Mouse (Mus musculus) mouse embryonic stem cell (cell line): ENCODE results near the gene Tnc.

ENCODE experiments used
- in situ Hi-C, 2 experiments: fragments of 300-500 bp; cut with MboI; formaldehyde crosslinking; loops; 1 replicate in 1 of 2; 3 replicates in 1 of 2; pipeline ENCODE4 v1.14.3; 2019 to 2020; ENCODE audit warnings: low sequenced_read_pairs in 2 of 2, low pct_unique_long_range_greater_than_20kb in 1 of 2, mixed read lengths in 1 of 2; ENCODE audit not compliant: unreplicated experiment in 1 of 2

Gene Tnc

DNA sequence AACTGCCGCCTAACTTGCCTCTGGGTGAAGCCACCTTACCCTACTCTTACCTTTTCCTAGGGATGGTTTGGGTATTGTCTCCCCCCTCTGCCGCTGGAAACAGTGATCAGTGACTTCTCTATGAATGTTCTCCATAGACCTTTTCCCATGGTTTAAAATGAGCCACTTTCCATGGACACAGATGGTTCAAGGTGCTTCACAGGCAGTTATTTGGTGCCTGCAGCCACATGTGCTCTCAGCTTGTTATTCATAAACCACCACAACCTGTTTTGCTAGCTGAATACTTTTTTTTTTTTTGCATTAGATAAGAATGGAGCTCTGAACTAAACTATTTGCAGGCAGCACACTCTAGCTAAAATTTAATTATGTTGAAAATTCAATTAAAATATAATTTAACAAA lies 116.0 kb downstream of the Tnc start:
- in situ Hi-C loops = loop anchor here (25.0 kb wide), 3 partner anchors 419 to 569 kb away; partner anchors contain the start of genes Akna (in 1 of the 2), Orm2 (in 1 of the 2) and Orm3 (in 1 of the 2)

DNA sequence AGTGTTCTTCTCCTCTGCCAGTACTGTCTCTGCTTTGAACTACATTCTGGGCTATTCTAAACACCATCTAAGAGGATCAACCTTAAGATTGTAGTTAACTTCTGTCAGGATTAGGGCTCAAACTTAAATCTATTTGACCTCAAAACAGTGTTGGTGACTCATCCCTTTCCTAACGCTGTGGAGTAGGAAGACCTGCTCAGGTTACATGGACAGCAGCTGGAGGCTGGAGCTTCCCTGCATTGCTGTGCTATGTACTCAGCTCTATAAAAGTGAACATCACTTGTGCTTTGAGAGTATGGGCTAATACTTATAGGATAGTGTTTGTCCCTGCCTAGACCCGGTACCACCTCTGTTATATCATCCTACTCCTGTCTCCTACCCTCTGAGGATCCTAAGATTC lies 117.3 kb downstream of the Tnc start:
- in situ Hi-C loops = loop anchor here (25.0 kb wide), 3 partner anchors 417 to 567 kb away; partner anchors contain the start of genes Akna (in 1 of the 2), Orm2 (in 1 of the 2) and Orm3 (in 1 of the 2)

DNA sequence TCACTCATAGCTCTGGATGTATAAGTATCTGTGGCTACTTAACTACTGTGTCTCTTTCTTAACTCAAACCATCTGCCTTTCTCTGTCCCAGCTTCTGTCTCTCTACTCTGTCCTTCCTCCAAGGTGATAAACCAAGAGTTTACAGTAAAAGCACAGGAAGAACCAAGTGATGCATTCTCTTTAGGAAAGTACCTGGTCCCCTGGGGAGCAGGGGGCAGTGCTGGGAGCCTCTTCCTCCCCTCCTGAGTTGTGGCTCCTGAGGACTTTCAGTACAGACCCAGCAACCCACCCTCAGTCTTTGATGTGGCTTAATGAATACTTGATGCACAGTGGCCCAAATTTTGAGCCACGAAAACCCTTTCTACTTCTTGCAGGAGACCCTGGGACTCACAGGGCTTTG lies 118.6 kb downstream of the Tnc start:
- in situ Hi-C loops = loop anchor here (25.0 kb wide), 3 partner anchors 416 to 566 kb away; partner anchors contain the start of genes Akna (in 1 of the 2), Orm2 (in 1 of the 2) and Orm3 (in 1 of the 2)

DNA sequence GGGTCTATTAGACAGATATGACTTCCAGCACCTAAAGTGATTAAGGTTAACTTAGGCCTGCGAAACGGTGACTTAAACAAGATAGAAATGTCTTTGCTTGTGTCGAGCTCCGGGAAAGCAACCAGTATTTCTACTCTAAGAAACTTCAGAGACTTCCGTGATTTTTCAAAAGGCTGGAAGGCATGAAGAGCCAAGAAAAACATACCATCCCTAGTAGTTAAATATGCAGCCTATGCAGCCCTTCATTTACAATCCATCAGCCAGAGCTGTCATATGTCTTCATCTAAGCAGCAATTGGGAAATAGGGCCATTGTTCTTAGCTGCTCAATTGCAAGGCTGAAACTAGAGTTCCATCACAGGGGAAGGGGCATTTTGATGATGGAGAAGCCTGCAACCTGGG lies 129.6 kb downstream of the Tnc start:
- in situ Hi-C loops = no loop called here

DNA sequence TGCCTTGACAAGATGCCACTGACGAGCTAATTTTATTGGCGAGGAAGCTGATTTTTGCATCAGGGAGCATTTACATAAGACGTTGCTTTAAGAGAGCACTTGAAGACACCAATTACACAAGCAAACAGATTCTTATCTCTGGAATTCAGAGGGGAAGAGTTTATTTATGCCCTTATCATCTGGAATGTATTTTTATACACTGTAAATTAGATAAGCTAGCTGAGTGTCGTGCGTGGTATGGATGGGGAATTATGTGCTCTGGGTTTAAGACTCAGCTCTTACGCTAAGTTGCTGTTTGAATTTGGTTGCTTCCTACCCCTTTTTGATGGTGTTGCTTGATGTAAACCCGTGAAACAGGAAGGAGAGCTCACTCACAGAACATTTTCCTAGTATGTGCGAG lies 130.1 kb downstream of the Tnc start:
- in situ Hi-C loops = no loop called here

DNA sequence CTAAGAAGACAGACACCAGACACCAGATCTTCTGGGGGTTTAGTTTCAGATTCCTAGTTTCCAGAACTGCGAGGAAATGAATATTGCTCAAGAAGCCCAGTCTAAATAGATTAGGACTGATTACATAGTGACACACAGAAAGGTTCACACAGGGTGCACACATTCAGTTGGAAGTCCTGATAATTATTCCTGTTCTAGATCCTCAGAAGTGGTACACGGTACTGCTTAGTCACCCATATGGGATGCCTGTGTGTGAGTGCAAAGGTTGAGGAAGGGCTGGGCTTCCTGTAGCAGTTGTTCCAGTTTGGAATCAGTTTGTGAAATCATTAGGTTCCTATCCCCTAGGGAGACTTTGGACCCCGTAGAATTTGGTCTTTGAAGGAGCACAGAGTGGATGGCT lies 130.5 kb downstream of the Tnc start:
- in situ Hi-C loops = no loop called here
